Mouse (Mus musculus): Measurements from ENCODE around the gene Ccdc8.

DNA sequence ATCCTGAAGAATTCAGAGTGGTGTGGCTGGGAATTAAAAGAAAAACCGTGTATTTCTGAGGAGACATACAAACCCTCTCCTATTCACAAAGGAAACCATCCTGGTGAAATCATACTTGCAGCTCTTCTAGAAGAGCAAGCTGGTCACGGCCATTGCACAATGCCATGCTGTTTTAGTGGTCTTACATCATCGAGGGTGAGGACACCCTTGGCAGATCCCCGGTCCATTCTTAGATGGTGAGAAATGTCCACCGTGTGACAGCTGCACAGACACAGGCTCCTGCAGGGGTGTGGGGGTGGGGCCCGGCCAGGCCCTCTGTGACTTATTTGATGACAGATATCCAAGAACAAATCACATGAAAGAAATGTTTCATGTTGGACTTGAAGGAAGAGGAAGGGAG, 18.5 kb upstream of the Ccdc8 start:
- TF ChIP-seq CTCF (conservative IDR thresholded peaks at IDR 0.05; ENCODE audit: low read length) (no peak), NANOG (IDR thresholded peaks at IDR 0.05; ENCODE audit: borderline replicate concordance, low read length) (no peak)
